Mouse (Mus musculus): ENCODE results near the gene Klf7.

DNA sequence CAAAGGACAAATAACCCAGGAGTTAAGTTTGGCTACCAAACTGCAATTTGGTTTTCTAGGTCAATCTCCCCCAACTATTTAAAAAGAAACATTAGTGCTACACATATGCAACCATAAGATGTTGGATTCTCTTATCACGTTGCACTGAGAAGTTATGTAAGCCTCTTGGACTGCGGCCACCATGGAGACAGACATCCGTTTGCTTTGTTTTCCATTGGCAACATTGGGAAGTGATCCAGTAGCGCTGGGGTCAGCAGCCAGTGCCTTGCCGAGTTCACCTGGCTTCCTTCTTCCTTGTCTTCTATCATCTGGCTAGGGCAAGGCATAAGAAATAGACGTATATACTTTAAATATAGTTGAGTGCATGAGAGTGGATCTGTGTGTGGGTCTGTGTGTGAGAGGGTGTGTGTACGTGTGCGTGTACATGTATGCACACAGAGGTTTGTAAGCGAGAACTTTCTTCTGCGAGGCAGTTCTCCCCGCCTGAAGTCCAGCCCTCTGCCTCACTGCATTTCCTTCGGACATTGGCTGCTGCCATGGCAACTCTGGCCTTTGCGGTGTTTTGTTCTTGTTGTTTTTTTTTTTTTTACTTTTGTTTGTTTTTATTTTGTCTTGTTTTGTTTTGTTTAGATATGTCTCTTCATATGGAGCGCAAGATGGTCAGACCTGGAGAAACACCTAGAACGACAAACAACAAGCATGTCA, 86.8 kb downstream of the Klf7 start:
- TF ChIP-seq EP300 (IDR thresholded peaks at IDR 0.05; ENCODE audit: low read depth) (no peak), CTCF (IDR thresholded peaks at IDR 0.05; ENCODE audit: low read depth) (no peak)

Data from liver, embryonic 14.5 days (tissue).